Mouse (Mus musculus) cerebellum, postnatal 25 days (tissue): ENCODE measurements around the gene Celf2.

ENCODE experiments used
- DNase-seq, 2 experiments: peaks; one replicate each; pipeline ENCODE4 v3.0.0; 2021; ENCODE audit warnings: mixed read lengths in 2 of 2

Gene Celf2

DNA sequence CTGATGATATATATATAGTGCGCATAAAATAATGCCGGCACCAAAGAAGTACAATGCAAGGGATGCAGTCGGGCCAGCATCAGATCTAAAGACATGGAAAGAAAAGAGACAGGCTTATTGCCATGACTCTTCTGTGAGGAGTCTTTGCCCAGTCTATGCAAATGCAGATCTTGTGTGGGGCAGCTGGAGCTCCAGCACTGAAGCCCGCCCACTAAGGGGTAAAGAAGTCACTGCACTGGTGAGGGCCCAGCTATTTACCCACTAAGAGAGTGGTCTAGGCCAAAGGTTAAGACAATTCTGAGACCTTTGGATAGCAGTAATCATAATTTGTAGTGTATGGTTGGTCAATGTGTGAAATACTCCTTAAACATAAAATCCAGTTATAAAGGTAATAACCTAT, 643.6 kb downstream of the Celf2 start:
- DNase-seq, result no peak

DNA sequence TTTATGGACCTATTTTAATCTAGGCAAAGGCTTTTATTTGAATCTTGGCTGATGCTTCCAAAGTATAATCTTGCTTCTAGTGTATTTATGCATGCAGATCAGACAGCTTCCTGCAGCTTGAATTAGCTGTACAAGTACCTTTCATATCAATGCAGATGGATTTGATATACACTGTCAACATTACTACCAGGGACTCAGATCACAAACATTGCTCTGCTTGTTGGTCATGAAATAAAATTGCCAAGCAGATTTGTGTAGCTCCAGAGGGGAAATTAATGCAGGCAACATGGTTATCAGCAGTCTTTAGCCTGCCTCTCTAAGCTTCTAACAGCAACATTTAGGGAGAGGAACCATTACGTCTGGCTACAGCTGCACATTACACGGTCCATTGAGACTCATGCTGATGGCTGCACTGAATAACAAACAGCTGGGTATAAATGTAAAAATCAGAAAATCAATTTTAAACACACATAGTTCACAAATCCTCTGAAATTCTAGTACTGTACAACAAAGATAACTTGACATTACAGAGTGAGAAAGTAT, 659.2 kb downstream of the Celf2 start:
- no peak for DNase-seq

DNA sequence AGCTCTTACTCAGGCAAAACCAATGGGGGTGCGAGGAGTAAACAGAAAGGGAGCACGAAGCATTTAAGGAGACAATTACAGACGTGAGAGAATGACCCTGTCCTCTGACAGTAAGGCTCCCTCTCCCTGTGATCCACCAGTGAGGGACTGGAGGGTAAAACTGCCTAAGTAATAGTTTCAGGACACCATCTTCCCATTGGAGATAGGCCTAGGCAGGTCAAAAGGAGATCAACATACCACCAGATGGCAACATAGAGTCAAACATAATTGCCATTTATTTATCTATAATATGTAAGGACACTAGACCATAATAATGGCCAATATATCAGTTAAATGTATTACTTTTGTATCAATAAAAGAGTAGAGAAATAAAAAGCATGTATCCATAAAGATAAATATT, 660.0 kb downstream of the Celf2 start:
- no peak for DNase-seq

DNA sequence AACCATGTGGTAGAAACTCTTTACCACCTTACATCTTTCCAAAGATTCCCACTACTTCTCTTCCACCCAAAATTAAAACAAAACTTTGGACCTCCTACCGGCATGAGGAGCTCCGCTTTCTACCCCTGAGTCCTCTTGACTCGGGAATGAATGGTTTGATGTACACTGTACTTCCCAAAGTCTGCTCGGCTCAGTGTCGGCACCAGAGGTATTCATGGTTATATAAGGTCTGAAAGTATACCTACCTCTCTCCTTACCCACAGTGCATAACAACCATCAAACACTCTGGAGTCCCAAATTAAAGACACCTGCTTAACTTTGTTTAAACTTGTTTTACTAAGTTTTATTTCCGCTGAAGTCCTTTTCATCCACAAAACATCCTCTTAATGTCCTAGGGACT, 679.3 kb downstream of the Celf2 start:
- no peak for DNase-seq

DNA sequence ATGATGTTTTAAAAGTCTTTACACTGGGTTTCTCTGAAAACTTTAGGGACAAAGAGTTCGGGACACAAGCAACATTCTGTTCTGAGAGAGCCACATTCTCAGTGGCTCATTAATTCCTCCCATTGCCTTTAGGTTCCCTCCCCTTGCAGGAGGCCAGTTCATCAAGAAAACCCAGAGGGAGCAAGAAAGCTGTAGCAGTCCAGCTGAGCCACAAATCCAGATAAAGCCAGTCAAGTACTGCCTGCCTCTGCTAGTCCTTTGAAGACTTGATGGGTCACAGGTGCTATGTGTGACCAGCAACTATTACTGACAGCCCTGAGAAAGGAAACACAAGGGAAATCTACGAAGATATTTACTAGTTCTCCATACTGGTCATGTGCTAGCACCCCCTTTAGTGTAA, 681.8 kb downstream of the Celf2 start:
- DNase-seq, result no peak

DNA sequence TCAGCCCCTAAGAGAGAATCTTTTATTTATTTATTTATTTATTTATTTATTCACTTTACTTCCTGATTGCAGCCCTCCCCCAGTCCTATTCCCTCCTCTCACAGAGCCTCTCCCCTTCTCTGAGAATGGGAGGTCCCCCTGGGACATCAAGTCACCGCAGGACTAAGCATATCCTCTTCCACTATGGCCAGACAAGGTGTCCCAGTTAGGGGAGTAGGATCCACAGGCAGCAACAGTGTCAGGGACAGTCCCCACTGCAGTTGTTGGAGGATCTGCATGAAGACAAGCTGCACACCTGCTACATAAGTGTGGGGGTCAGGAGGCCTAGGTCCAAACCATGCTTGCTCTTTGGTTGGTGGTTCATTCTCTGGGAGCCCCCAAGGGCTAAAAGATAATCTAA, 686.3 kb downstream of the Celf2 start:
- DNase-seq, result no peak

DNA sequence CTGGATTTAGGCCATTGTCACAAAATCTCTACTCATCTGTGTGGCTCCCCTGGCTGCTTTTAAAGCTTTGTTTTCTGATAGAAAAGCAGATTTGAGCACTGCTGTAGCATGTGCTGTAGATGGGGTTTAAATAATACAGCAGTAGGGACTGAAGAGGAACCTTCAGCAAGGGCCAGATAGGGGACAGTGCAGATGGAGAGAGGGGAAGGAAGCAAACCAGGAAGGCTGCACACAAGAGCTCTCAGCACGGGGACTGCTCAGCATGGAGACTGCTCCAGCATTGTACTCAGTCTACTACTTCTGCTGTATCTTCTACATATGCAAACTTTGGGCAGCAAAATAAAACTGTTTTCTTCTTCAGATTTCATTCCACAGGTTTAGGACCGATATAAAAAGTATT, 687.8 kb downstream of the Celf2 start:
- peak in 1 of 2 experiments; percentile 34 for DNase-seq

DNA sequence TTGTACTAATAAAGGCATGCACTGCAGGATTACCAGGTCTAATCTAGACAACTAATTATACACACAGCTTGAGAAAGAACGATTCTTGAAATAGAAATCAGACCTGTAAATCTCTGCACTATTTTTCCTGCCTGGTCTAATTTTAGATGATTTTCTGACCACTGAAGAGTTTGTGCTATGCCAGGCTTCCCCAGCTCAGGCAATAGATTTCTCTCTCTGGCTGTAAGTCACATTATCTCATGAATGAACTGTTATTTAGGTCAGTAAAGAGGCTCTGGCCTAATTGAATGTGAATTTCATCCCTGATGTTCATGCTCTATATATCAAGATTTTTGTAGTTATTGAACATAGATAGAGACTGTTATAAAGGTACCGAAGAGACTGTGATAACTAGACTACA, 694.1 kb downstream of the Celf2 start:
- DNase-seq, result peak in 1 of 2 experiments; percentile 45

DNA sequence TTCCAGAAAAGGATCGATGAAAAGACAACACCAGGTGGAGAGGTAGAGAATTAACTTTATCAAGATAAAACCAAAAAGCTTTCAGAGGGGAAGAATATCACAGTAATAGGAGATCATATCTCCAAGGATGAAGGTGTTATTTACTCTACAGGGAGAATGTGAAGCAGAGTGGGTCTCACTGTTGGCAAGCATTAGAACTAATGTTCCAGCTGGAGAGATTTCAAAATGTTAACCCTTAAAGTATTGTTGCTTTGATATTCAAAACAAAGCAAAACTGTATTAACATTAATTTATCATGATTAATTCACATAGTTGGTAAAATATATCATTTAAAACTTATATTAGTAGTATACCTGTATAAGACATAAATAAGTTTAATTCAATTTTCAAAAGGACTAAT, 700.6 kb downstream of the Celf2 start:
- DNase-seq, result no peak

DNA sequence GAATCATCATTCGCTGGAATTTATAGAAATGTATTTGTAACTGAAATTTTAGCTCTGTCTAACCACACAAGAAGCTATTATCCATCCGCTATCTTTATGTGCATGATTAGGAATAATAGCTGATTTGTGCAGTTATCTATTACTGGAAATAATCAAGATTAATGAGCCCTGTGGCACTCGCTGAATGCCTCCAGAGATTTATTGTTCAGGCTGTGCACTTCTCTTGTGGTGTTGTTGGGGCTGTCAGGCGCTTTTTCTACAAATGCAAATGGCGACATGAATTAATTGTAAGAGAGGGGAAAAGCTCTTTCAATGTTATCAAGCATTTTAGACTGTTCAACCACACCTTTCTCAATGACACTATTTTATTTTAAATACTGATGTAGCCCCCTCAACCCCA, 712.6 kb downstream of the Celf2 start:
- DNase-seq, result no peak

DNA sequence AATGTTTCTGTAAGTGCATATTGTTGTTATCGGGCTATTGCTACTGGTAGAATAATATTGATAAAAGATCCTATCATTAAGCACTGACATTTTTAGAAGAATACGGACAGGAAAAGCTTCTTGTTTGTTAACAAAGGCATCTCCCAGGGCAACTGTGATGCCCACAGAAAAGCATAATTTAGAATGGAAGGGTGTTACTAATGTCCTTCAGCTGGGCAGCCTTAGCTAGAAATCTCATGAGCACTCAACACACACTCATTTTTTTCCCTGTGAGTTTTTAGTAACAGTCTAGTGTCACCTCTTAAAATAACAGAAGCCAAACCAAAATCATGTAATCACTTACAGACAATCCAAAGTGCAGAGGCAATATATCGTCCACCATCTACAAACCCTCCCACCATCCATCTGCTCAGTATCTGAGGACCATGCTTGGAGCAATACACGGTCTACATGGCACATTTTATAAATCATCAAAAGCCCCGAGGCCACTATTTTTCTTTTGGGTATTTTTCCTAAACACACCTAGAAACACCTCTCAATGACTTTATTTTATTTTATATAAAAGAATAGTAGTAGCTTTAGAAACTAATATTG, 713.3 kb downstream of the Celf2 start:
- no peak for DNase-seq

DNA sequence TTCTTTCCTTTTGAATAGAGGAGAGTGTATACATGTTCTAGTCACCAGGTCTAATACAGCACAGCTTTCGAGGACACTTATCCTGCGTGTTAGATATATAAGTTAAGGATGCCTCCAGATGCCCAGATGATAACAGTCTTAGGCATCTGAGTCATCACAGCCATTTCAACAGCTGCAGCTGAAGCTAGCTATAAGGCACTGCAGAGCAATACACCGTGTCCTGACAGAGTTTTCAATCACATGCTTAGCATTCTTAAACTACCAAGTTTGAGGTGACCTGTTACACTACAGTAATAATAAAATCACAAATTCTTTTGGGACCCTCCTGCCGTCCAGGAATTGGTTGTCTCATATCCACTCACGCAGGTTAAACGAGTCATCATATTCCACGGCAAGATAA, 714.5 kb downstream of the Celf2 start:
- no peak for DNase-seq

DNA sequence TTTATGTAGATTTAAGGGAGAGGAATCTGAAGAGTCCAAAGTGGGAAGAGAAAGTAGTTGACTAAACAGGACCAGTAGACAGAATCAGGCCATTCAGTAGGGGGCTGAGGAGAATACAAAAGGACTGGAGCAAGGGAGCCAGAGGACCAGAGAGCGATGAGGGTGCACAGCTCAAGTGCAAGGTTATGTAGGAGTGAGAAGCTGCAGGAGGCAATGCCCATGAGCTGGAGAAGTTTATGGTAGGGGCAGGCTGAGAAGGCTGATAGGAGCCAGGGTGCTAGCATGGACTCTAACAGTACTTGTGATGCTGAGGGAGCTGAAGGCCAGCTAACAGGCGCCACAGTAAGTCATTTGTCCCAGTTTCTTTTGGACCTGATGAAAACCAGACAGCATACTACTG, 718.5 kb downstream of the Celf2 start:
- DNase-seq, result no peak

DNA sequence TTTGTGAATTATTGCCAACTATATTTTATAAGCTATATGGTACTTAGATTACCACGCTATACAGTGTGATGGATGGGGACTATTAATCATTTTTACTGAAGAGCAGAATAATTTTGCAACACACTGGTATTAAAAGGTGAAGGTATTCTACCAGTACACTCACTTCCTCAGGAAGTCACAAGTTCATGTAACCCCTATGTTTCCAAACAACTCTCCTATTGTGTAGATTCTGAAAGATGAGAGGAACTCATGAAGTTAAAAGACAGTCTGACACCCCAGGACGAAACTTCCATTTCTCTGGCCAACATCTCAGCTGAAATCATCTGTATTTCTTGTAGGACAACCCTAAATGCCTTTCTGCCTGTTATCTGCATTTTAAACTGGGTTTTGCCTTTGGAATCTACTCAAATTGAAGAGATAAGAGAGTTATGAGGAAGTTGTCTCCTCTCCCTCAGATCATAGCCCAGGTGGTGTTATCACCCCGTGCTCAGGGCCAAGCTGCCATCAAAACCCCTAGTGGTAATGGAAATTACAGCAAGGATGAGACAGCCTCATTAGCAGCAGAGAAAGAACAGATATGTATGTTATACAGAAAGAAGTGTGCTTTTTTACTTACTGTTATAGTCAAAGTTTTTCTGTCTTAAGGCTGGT, 722.7 kb downstream of the Celf2 start:
- DNase-seq, result no peak

DNA sequence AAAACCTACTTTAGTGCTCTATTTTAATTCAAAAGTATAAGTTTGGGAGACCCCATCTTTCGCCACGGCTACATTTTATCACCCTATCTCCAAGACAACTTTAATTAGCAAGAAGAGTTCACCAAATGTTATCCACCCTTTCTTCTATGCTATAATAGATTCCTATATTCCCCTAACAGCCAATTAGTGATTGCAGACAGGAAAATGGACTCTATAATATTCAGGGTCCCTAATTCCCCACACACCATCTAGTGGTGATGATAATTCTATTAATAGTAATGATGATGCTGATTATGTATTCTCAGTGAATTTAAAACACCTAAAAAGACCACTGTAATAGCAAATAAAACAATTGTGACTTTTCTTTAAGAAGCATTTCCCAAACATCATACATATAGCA, 739.1 kb downstream of the Celf2 start:
- no peak for DNase-seq

DNA sequence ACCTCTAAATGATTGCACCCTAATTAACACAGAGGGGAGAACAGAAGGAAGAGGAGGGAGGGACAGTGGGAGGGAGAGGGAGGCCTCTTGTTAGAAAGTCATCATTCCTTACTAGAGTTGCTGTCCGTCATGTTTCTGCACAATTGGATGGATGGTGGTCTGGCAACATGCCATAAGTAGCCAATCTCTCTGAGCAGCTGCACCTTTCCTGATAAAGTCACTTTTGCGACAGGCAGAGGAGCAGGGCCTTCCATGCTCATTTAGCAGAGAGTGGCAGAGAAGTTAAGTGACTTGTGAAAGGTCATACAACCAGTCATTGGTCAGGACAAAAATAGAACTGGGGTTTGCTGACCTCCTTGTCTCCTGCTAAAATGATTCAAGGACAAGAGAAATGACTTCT, 747.0 kb downstream of the Celf2 start:
- peak in 1 of 2 experiments; percentile 33 for DNase-seq

DNA sequence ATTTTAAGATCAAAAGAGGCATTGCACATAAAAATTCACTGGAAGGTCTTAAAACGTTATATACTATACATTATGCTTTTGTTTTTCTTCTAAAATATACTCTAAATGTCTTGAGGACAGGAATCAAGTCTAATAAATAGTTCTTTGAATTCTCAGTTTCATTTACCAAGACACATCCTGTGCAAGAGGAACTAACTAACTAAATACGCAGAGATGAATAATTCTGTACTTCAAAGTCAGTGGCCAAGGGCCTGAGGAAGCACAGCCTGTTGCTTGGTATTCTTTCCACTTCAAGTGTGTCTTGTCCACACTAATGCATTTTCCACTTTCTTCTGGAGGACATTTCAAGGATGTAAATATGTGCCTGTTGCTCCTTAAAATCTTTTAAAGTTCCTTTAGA, 766.2 kb downstream of the Celf2 start:
- DNase-seq, result no peak

DNA sequence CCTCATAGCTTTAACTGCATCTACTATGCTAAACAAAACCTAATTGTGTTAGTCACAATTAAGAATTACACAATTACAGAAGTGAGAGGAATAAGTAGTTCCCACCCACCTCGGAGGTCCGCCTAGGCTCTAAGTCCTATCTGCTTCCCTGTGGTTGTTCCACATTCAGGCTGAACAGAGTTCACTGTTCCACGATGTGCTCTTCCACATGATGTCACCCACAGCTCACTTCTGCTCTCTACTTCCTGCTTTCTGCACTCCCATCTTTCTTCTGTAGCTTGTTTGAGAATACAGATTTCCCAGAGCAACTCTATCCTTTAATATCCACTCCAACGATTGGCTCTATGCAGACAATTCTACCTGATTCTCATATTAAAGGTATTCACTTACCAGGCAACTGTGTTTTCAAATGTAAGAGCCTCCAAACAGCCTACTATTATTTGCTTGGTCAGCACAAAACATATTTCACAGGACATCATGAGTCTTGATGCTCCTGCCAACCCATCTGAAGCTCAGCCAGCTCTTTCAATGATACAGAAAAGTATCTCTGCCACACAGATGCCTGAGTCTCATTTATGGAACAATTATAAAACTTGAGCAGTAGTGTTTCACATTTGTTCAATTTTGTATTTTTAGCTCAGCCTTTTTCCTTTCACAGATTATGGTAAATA, 769.2 kb downstream of the Celf2 start:
- peak in 1 of 2 experiments; percentile 60 for DNase-seq

DNA sequence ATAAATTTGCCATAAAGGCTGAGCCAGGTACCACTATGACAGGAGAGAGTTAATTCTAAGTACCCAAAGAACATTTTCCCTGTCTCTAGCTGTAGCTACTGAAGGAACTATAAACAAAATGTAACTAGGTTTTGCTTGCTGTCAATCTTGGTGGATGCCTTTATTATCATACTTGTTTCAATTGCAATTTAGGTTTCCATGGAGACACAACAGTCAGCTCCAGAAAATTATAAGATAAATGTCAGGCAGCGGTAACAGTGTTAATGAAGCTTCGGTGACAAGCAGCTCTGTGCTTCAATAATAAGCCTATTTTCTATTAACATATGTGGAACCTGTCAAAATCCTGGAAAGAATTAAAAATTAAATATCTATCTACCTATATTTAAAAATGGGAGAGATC, 777.3 kb downstream of the Celf2 start:
- DNase-seq, result no peak

DNA sequence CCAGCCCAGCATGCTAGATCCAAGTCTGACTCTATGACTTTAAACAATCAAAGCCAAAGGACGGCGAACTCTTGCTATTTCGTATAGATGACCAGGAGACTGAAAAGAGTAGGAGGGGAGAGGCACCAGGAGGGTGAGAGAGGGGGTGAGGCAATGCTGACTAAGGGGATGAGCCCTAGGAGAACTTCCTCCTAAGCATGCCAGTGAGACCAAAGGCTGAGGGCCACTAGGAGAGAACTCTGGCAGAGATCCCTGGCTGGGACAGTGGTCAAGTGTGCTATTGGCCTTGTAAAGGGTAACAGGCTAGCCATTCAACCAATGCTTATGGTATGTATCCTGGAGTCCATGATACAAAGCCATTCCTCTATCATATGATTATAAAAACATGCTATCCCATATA, 778.5 kb downstream of the Celf2 start:
- peak; percentile 35 to 54 for DNase-seq

DNA sequence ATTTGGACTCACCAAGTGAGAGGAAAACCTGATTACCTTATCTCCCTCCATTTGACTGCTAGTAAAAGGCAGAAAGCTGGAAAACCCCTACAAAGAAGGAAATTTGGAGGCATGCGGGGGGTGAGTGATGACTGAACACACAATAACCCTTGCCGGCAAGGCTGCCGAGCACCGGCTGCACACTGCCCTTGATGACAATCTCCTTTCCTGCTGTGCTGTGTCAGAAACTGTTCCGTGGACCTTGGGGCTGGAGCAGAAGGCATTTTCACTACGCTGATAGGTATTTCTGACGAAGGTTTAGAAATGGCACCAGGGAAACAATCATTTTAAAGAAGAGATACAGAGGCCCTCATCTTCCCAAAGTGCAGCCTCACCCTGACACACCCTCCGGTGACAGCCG, 779.4 kb downstream of the Celf2 start:
- DNase-seq, result peak; percentile 38 to 43

DNA sequence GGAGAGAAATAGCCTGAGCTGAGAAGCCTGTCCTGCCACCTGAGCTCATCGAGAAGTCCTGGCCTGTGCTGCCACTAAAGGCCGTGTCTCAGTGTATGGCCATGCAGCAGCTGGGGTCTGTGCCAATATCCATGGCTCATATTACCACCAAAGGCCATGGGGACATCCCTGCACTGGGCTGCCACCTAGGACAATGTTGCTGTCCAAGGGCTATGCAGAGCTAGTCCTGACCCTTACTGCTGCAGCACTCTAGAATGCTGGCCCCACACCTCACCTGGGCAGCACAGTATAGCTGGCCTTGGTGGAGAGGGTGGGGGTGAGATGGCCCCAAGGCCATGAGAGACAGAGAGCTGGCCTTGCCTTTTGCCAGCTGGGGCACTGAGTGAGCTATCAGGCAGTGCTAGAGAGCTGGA, 780.5 kb downstream of the Celf2 start:
- DNase-seq, result peak; percentile 34 to 41

DNA sequence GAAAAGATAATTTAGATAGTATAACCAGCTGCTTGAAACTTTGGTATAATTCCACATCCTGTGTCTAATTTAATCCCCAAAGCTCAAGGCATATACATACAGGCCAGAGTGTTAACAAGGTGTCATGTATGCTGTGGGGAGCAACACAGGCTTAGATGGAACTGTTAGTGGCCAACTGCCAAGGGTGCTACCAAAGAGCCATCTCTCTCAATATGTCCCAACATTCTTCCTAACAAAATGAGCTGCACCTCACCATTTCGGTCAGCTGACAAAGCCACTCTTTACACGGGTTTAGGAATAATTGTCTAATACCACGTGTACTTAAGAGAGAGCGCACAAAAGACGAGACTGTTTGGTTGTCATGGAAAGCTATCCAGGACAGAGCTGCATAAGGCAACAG, 782.0 kb downstream of the Celf2 start:
- DNase-seq, result peak in 1 of 2 experiments; percentile 44

DNA sequence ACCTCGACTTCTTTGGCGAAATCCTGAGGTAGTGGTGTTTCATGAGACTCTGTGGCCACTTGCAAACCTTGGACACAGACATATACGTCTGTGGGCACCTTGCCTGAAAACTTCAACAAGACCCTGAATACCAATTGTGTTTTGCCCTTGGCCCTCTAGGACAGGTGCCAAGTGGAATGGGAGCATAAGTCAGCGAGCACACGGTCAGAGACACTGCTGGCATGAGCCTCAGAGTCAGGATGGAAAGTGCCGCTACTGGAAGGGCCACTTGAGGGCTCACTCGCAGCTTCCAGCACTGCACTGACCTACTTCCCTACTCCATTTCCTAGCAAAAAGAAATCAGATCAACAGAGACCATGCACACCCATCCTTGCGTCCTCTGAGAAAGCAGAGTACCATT, 783.3 kb downstream of the Celf2 start:
- DNase-seq, result peak; percentile 58 to 72
